Mouse (Mus musculus) 416B (cell line): ENCODE data around the gene Atpaf1.

ENCODE experiments used
- DNase-seq: peaks from one replicate; pipeline ENCODE4 v3.0.0; 2011; ENCODE audit warnings: low read depth

Gene Atpaf1

GRCm38 (mm10) chr4:115848990-115849677 is 64.5 kb downstream of the Atpaf1 start:
- DNase-seq, result peak; percentile 98

- peak; percentile 35 for DNase-seq
These were observed 65.5 kb downstream of the Atpaf1 start for GRCm38 (mm10) chr4:115850111-115850510.

- DNase-seq, result peak; percentile 51
These were observed 66.0 kb downstream of the Atpaf1 start for GRCm38 (mm10) chr4:115850631-115851030.

- no peak for DNase-seq
These were observed 67.0 kb downstream of the Atpaf1 start for GRCm38 (mm10) chr4:115851569-115851968.

- DNase-seq, result peak; percentile 34
These were observed 70.5 kb downstream of the Atpaf1 start for GRCm38 (mm10) chr4:115855100-115855499.

GRCm38 (mm10) chr4:115855609-115856008 is 71.0 kb downstream of the Atpaf1 start:
- DNase-seq, result no peak

- DNase-seq, result no peak
These were observed 71.7 kb downstream of the Atpaf1 start for GRCm38 (mm10) chr4:115856282-115856681.

- peak; percentile 77 for DNase-seq
These were observed 72.8 kb downstream of the Atpaf1 start for GRCm38 (mm10) chr4:115857293-115857883.

- DNase-seq, result no peak
These were observed 78.7 kb downstream of the Atpaf1 start for GRCm38 (mm10) chr4:115863352-115863751.

GRCm38 (mm10) chr4:115863880-115864279 is 79.3 kb downstream of the Atpaf1 start:
- DNase-seq, result no peak
